Mouse (Mus musculus): Measurements from ENCODE around the gene Tagln.

Tagln gene

DNA sequence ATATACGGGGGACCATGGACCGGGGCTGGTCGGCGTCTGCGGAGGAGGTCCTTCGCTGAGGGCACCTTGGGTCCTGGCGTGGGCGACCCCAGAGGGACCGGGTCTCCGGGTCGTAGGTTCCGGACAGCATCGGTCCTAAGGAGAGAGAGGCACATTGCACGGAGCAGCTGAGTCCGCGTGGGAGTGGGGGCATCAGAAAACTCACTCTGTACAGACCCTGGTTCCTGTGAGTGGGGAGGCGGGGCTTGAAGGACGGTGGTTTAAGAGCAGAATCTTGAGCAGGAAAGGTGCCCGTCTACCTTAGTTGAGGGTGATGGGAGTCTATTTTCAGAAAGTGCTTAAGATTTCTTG lies 28.8 kb downstream of the Tagln start:
- in situ Hi-C loops (cut with MseI, MboI), result no loop called here

DNA sequence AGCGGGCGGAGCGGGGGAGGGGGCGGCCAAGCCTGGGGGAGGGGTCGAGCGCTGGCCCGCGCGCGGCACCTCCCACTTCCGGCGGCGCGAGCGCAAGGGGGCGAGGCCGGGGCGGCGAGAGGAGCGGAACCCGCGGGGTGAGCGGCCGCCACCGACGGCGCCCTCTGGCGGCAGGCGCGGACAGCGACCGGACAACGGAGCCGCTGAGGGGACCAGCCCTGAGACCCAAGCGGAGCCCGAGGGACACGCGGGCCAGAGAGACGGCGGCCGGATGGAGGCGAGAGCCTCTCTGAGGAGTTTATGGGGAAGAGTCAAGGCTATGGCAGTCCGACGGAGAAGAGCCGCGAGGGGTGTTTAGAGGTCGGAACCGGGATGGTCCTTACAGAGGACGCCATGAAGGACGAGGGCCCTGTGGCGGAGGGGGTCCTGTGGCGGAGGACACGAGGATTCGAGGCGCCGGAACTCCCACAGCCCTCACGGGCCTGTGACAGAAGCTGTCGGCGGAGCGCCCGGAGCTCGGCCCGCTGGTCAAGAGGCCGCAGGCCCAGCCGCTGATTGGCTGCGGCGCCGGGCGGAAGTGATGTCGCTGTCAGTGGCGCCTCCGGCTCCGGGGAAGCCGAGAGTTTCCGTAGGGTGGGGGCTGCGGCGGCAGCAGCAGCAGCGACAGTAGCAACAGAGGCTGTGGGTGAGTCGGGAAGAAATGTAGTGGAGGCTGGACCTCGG lies 29.3 kb downstream of the Tagln start, which contains the start of the genes Pcsk7 and Rnf214:
Gene Pcsk7 (plus strand): TSS at position 143 of the 723 bp plus-strand sequence.
Gene Rnf214 (minus strand): TSS at position 557 of the 723 bp plus-strand sequence.
- in situ Hi-C loops (cut with MseI, MboI), result no loop called here

DNA sequence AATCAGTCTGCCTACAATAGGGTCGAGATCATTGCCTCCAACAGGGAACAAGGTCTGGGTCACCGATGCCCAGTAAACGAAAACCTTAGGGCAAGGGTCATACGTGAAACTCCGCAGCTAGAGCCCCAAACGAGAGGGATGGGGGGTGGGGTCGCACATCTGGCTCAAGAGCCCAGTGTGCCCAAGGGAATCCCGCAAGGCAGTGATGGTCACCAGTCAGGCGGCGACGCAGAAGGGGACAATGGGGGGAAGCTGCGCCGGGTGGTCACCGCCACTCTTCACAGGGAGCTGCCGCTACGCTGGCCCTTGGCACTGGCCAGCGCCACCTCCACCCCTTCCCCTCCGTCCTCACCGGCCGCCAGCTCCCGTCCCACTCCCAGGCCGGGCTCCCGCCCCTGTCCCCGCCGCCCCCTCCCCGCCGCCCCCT lies 30.0 kb downstream of the Tagln start:
- in situ Hi-C loops (cut with MseI, MboI), result no loop called here

DNA sequence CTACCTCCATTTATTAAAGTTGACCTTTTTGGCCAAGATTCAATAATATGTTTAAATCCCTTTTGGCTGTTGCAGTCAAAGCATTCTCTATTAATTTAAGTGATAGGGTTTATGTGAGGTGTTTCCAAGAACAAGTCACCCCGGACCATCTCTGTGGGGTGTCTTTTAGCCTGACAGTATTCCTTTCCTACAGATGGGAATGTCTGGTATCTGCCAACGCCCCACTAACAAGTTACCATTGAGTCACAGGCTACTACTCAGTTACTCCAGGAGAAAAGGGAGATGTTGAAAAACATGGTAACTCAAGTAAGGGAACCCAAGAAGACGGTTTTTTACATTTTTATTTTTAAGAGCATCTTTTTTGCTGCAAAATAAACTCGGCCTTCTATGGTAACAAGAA lies 30.7 kb downstream of the Tagln start:
- in situ Hi-C loops (cut with MseI, MboI), result no loop called here

DNA sequence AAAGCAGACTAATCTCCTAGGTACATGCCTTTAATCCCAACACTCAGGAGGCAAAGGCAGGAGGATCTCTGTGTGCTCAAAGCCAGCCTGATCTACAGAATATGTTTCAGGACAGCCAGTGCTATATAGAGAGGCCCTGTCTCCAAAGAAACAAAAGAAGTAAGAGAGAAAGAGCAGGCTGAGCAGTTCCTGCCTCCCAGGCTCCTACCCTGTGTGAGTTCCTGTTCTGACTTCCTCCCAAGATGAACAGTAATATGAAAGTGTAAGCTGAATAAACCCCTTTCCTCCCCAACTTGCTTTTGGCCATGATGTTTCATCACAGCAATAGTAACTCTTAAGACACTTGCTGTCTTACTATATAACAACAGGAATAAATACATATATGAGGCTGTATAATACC lies 42.2 kb downstream of the Tagln start:
- in situ Hi-C loops (cut with MseI, MboI), result no loop called here
